Mouse (Mus musculus): Measurements from ENCODE around the gene Kcnj3.
"Not testable (repeated sequence)": the region's sequence is repeated elsewhere in the genome, so short reads cannot be mapped to it uniquely, and the experiment has no call there.

Gene Kcnj3

DNA sequence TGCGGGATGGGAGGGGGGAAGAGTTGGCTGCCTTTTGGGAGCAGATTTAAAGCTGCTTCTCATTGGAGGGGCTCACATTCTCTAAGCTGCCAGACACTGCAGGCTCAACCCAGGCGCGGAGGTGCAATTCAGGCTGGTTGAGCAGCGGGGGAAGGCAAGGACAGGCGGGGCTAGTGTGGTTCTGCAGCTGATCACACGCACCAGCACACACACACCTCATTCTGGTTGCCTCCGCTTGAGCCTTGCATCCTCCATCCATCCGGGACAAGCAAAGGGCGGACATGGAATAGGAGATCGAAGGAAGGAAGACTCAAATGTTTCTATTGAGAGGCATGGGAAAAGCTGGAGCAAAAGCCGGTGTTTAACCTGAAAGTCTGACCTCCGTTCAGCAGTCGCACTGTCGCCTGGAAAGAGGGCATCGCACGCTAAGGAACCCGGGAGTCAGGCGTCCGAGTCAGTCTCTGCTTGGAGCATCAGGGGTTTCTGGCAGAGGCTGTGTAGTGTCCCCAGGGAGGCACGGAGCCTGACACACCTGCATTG lies at the start of gene Kcnj3:
Kcnj3 (plus strand) TSS at position 250 of the 540 bp plus-strand sequence.
- in situ Hi-C loops (cut with MboI, MseI), result no loop called here

DNA sequence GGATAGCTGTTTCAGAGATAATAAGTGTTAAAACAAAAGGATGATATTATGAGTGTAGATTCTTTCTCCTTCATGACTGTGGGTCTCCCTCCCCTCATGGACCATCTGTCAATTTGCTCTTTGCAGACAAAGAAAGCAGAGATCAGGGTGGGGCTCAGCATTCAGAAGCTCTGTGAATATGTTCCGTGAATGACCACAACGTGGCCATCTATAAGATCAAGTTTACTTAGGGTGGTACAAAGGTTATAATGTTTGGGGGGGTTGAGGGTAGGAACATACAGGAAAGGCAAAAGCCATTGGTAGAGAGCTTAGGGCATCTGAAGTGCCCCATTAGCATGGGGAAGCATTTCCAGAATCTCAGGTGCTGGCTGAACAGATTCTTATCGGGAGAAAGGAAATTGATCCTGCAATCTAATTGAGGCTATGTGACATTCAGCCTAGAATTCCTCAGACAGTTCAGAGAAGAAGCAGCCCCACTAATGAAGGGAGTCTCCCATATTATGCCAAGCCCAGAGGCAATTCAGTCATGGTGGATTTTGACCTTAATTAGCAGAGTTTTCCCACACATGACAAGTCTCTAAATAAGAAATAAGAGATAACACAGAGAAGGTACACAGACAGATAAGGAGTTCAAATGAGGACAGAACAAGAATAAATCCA lies 45.3 kb upstream of the Kcnj3 start:
- in situ Hi-C loops (cut with MboI, MseI), result no loop called here

DNA sequence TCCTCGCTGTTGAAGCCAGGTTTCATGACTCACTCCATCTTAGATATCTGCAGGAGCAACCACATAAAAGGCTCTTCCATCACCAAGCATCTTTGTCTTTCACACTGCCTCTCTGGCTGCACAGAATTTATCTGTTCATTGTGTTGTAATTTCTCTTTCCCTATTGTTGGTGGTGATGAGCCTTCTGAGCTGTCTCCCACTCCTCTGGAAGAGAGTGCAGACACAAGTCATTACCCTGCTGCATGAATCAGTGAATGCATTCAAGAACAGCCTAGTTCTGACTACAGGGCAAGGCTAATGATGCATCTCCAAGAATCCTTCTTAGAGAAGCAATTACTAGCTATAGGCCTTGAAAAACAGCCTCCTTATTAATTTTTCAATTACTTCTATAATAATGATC lies 30.5 kb upstream of the Kcnj3 start:
- in situ Hi-C loops (cut with MboI, MseI), result no loop called here

DNA sequence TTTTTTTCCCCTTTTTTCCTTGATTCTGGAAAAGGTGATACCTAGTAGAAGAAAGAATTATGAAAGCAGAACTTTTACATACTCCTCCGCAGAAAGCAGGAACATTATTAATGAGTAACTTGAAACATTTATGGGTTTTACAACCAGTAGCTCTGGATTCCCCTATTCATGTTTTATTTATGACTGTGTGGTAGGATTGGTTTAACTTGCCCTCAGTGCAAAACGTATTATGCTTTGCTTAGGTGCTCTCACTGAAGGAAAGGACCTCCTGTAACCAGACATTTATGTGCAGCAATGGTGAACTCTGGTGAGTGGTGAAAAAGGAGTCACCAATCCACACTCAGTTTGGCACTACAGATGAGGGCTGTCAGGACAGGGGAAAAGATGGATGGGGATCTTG lies 8.1 kb upstream of the Kcnj3 start:
- in situ Hi-C loops (cut with MboI, MseI), result no loop called here

DNA sequence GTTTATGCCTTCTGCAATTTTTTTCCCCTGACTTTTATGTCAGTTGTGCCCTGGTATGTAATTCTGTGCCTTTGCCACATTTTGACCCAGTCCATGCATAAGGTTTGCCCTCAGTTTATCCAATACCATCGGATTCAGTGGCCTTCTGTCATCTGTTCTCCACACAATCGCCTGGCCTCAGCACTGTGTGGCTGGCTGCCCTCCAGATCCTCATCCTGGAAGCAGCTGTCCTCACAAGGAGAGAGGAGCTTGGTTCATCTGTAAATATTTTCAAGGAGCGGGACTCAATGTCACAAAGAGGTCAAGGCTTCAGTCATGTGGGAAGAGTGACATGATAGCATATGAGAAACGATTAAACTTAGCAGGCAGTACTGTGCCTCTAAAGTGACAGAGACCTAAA lies 3.7 kb upstream of the Kcnj3 start:
- in situ Hi-C loops (cut with MboI, MseI), result no loop called here

DNA sequence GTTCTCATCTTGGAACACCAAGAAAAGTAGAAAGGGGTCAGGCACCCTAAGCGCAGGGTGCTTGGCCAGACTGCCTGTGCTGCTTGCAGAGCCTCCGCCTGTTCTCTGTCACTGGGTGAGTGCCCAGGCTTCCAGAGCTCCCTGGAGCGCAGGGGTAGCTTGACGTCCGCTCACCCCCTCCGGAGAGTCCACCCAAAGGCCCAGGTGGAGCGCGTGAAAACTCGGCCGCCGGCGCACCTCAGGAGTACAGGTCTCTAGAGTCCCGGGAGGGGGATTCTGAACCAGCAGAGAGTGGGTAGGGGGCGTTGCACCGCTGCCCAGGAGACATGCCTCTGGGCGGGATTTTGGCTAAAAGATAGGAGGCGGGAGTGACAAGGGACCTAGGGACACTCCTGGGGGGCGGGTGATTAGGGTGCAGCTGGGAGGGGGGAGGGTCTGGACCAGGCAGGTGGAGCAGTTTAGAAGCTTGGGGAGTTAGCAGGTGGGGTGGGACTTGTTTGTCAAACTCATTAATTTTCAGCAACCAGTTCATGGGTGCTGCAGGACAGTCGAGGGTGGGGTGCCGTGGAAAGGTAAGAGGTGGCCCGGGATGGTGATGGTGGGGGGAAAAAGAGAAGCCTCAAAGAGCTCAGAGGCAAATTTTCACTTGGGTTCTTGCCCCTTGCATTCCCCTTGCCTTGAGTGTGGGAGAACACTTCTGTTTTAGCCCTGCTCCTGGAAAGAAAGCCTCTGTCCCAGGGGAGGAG lies 664 bp downstream of the Kcnj3 start:
- in situ Hi-C loops (cut with MboI, MseI), result no loop called here

DNA sequence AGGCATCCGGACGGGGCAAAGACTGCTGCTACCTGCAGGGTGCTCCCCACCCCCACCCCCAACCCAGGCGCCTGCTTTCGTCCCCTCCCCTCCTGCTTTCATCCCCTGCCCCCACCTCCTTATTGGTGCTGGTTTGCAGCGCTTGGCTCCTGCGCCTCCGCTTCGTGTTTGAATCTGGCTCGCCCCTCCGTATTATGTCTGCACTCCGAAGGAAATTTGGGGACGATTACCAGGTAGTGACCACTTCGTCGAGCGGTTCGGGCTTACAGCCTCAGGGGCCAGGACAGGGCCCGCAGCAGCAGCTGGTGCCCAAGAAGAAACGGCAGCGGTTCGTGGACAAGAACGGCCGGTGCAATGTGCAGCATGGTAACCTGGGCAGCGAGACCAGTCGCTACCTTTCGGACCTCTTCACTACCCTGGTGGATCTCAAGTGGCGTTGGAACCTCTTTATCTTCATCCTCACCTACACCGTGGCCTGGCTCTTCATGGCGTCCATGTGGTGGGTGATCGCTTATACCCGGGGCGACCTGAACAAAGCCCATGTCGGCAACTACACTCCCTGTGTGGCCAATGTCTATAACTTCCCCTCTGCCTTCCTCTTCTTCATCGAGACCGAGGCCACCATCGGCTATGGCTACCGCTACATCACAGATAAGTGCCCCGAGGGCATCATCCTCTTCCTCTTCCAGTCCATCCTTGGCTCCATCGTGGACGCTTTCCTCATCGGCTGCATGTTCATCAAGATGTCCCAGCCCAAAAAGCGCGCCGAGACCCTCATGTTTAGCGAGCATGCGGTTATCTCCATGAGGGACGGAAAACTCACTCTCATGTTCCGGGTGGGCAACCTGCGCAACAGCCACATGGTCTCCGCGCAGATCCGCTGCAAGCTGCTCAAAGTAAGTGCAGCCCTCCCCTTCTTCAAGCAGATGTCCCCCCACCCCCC lies 1.5 kb downstream of the Kcnj3 start:
- in situ Hi-C loops (cut with MboI, MseI), result no loop called here

DNA sequence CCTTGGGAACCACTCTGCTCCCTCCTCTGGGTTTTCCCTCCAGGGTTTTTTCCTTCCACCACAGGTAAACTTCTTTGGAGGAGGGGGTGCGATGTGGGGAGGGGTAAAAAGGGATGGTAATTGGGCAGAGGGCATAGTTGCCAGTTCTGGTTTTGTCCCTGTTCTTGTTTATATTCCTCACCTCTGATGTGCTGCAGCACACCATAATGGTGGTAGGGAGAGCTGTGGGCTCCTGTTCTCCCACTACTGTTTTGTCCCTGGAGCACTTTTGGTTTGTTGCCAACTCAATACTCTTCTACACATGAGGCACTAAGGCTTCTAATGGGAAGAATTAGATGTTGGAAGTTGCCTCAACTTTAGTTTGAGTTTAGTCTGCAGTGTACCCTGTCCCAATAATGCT lies 2.2 kb downstream of the Kcnj3 start:
- in situ Hi-C loops (cut with MboI, MseI), result no loop called here

DNA sequence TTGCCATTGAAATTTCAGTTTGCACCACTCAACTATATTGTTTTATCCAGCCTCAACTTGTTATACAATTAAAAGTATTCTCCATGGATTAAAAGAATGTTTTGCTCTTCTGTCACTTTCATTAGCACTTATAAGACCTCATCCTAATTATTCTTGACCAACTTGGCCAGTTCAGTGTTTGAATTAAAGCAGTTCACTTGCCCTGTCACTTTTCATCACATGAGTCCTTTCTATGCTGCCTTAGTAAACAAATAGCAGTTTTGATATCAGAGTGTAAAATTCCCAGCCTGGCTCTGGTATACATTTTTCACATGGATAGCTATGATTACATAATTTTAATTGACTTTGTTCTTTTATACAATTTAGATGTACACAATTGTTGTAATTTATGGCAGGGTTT lies 3.4 kb downstream of the Kcnj3 start:
- in situ Hi-C loops (cut with MboI, MseI), result no loop called here

DNA sequence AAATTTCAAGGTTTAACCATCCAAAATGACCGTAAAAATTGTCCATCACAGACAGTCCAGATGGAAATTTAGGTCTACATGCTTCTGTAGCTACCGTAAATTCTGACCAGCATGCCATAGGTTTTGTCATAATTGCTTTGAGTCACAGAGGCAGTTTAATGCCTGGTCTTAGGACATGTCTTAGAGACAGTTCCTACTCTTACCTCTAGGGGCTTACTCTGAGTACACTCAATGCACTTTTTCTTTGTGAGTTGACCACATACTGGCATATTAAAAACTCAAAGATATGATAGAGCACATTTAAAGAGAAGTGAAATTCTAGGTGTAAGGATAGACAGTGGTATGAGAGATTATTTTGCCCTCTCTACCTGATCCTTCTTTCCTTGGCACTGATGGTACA lies 6.2 kb downstream of the Kcnj3 start:
- in situ Hi-C loops (cut with MboI, MseI), result no loop called here

DNA sequence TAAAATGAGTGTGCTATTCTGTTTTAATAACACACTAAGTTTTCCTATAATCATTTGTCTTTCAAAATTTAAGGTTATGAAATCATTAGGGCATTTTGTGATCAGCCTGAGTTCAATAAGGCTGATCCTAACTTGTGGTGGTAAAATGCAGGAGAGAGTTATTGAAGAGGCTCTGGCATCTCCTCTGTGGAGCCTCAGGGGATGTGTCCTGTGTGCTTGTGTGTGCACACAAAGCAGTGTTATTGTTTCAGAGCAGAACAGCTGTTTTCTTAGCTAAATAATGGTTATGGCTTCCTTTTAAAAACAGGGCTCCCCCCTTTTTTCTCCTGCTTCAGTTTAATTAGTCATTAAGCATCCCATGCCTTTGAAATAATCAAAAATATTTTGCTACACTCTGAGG lies 11.5 kb downstream of the Kcnj3 start:
- in situ Hi-C loops (cut with MboI, MseI), result no loop called here

DNA sequence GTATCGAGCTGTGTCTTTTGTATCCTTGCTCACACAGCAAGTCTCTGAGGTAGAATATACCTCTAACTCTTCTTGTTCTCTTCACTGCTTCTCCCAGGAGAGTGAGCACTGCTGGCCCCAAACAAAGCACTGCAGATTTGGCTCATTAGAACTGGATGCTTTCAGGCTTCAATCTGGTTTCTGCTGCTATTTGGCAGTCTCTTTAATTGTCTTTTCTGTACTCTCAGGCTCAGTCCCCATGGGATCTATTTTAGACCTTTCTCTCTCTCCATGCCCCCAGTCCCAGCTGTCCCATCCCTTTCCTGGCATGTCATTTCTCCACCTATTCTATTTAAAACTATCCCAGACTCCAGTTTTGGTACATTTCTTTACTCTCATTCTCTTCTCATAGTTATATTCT lies 15.0 kb downstream of the Kcnj3 start:
- in situ Hi-C loops (cut with MboI, MseI), result no loop called here

DNA sequence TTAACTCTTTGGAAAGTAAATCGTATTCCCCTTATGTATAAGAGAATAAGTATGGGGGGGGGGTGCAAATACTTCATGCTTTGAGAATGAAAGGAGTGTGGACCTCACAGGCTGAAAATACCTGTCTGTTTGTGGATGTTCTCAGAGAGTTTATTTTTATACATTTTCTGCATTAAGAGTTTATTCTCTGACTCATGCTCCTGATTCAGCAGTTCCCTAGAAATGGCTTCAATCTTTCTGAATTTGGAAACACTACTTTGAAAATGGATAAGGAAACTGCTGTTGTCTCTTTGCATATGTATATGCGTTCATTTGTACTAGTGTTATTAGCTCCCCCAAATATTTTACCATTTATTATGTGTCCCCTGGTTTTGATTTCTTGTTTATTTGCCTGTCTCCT lies 23.4 kb downstream of the Kcnj3 start:
- in situ Hi-C loops (cut with MboI, MseI), result no loop called here

DNA sequence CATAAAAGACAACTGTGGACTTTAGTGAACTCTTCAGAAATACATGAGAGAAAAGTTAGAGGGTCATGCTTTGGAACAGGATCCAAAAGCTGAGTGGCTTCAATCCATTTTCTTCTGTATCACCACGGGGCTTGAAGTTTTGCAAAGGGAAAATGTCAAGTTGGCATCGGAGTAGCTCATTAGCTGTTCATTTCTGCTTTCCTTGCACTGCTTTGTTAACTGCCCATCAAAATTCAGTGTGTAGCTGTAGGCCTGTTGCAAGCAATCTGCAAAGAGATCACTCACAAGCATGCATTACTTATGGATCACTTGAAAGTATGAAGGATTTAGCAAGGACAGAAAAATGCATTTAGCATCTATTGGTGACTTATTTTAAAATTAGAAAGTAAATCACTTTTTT lies 33.4 kb downstream of the Kcnj3 start:
- in situ Hi-C loops (cut with MboI, MseI), result no loop called here

DNA sequence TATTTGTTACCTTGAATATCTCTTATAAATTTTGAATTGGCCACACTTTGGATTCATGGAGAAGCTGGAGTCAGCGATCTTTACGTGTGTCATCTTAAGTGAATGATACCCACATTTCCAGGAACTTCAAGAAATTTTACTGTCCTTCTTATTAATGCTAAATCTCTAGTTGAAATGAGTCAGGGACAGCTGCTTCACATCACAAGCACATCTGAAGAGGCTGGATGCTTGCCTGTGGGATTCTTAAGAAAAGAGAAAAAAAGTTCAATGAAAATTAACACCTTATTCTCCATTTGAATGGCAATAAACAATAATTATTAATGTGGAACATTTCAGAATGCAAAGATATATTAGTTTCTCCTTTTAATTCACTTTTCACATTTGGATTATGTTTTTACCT lies 34.2 kb downstream of the Kcnj3 start:
- in situ Hi-C loops (cut with MboI, MseI), result no loop called here

DNA sequence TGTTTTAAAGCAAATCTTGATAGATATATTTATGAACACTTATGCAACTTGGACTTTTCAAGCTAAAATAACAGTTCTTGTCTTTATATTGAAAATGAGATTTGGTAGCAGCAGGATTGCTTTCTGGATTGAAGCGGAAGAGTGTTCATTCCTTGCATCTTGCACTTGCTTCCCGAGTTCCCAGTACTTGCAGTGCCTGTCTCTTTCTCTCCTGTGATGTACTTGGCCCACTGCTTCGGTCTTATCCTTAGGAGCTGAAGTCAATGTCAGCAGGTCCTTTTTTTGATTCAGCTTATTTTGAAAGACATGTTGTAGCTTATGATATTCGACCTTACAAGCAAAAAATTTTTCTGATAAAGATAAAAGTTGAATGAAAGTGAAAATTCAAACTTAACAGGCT lies 43.7 kb downstream of the Kcnj3 start:
- in situ Hi-C loops (cut with MboI, MseI), result no loop called here

DNA sequence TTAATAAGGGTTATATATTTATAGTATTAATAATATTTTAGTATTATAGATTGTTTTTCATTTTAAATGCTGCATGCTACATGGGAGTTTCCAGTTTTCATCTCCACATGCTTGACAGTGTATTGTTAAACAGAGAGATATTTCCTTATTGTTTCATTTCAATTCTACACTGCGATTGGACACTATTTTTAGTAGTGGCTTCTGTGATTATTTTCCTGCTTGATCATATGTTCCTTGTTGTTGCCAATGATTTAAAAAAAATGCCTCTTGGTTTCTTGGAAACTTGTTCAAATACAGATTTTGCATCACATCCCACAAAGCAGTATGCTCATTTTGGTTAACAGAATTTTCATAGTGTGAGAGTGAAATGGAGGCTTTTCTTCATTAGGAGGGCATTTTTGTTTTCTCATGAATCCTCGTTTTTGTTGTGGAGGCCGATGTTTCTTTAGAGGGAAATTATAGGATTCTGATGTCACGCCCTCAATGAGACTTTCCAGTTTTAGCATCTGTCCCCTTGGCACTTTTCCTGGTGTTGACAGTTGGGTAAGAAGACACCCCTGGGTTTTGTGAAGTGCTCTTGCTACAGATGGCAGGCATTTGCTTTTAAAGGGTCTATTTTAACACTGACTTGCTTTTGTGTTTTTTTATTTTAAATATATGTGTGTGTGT lies 44.3 kb downstream of the Kcnj3 start:
- in situ Hi-C loops (cut with MboI, MseI), result no loop called here

DNA sequence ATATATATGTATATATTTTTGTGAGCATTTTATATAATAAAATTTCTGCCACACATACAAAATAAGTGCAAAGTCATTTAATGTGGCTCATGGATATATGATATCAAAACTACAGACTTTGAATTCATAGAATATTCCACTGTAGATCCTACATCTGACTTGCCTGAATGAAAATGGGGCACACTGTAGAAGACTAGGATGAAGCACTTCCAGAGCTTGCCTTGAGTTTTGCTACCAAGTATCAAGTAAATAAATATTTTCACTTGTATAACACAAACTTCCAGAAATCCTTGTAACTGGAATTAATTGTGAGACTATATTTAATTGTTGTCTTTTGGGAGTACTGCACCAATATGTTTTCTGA lies 44.8 kb downstream of the Kcnj3 start:
- in situ Hi-C loops (cut with MboI, MseI), result no loop called here

DNA sequence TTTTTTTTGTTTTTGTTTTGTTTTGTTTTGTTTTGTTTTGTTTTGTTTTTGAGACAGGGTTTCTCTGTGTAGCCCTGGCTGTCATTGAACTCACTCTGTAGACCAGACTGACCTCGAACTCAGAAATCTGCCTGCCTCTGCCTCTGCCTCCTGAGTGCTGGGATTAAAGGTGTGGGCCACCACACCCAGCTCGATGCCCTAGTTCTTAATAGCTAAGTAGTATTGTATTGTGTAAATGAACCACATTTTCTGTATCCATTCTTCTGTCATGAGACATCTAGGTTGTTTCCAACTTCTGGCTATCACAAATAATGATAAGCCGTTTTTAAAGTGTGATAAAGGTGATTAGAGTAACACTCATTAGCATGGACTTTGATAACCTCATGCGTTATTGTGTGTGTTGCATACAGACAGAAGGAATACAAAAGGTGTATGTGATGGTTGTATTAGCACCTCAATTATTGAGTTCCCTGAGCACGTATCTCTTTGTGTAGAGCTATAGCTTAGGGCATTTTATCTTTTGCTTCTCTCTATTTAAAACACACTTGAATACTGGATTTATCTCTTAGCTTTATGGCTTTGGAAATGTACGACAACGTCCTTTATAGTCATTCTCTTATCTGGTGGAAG lies 49.8 kb downstream of the Kcnj3 start:
- in situ Hi-C loops (cut with MboI, MseI), result not testable (repeated sequence)

DNA sequence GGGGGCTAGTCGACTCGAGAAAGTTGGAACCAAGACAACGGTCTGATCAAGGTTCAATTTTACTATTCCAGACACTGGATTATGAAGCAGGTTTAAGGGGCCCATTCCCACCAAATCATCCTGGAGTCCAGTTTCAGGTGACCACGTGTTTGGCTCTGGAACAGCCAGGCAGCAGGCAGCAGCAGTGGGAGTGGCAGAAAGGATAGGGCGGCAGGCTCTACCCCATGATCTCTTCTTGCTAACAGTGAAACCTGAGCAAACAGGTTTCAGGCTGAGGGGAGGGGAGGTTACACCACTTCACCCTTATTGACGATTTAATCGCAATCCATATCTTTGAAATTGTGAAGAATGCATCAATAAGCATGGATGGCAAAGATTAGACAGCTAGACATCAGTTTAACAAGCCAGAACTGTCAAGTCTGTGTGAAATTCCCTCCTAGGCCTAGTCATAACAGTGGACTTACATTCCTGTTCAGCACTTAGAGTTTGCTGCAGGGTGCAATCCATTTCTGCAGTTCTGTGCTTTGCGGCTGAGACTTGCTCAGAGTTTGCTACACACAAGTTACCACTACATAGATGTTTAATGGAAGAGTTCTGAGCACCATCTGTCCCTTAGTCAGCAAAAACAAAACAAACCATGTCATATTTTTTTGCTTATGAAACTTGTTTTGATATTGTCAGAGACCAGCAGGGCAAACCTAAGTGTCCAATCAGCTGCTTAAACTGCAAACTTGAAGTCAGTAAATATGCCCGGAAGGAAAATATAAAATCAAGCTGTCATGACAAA lies 67.8 kb downstream of the Kcnj3 start:
- in situ Hi-C loops (cut with MboI, MseI), result no loop called here

All from regulatory T cell (primary cell).